Mouse (Mus musculus): ENCODE measurements around the gene Gm17018.

- TF ChIP-seq CTCF (IDR thresholded peaks at IDR 0.05; ENCODE audit: control insufficient read depth, insufficient read depth, low read length) (no peak), POLR2A (IDR thresholded peaks at IDR 0.05; ENCODE audit: borderline replicate concordance, control insufficient read depth, low read depth, low read length) (0 out of 2 replicates have a peak, but pooled peaks have one; percentile 18)
Observed at GRCm38 (mm10) chr19:45591704-45592103, 31.3 kb downstream of the Gm17018 start.

Measured in bone marrow, adult 2 months (tissue).